Mouse (Mus musculus) left cerebral cortex, postnatal 25 days (tissue): ENCODE results near the gene Prss54. TPM values are rescaled to one million over a fixed set of nuclear protein-coding genes. Genes with fewer than 3 reads are reported as not detected.

ENCODE experiments used
- DNase-seq, 2 experiments: peaks; one replicate each; pipeline ENCODE4 v3.0.0; 2022; ENCODE audit warnings: low spot score in 2 of 2, mixed read lengths in 1 of 2
- intact Hi-C: fragments of 180-260 bp; cut with DNase I; formaldehyde crosslinking; loops from one replicate; pipeline ENCODE4 v1.15.1; 2025
- total RNA-seq, 2 experiments: library from RNA; stranded (reverse); gene quantifications; 2 replicates each; pipeline ENCODE4 v1.2.3; 2021

Prss54 gene
- total RNA-seq, 2 experiments from 2014 or later = not detected

DNA sequence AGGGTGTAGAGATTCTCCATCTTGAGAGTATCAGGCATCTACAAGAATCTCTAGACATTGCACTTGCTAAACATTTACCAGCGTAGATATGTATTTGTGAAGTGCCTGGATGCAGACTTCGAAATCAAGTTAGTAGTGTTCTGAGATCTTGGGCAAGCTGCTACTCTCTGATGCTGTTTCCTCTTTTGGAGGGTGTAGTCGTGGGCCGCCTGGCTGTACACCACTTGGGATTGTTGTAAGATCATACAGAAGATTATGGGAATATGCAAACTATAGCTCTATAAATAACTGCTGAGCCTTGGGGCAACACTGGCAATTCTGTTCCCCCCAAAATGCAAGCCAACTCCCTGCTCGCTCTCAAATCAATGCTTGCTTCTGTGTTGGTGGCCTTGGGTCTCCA lies 3.0 kb downstream of the Prss54 start:
- peak in 1 of 2 experiments; percentile 59 for DNase-seq
- intact Hi-C loops = no loop called here

DNA sequence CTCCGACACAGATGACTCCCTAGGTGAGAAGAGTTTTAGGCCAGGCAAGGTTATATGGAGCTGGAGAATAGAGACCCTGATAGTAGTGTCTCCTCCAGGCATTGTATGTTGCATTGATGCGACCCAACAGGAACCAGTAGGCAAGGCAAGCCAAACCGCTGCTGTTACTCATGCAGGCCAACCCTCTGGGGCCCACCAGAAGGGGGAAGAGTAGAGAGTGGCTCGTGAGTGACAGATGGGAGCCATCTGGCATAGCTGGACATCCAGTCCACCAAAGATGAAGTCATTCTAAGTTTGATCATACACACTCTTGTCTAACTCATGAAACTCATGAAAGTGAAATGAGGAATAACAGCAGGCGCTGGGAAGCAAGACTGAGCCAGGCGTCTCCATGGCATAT lies 9.3 kb downstream of the Prss54 start:
- intact Hi-C loops = no loop called here
- DNase-seq = peak in 1 of 2 experiments; percentile 40

DNA sequence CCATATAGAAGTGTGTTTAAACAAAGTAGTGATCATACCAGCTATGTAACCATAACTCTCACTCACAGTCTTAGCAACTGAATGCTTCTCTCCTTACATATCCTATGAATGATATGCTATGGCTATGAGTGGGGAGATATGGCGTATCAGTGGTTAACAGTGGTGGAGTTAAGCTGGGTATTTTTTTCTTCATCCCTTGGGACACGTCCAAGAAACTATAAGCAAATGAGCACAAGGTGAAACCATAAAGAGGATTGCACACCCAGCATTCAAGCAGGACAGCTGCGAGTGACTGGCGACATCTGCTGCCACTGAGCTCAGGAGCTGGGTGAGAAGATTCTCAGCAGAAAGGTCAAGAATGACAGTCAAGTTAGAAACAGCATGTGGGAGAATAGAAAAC lies 9.9 kb downstream of the Prss54 start:
- no peak for DNase-seq

DNA sequence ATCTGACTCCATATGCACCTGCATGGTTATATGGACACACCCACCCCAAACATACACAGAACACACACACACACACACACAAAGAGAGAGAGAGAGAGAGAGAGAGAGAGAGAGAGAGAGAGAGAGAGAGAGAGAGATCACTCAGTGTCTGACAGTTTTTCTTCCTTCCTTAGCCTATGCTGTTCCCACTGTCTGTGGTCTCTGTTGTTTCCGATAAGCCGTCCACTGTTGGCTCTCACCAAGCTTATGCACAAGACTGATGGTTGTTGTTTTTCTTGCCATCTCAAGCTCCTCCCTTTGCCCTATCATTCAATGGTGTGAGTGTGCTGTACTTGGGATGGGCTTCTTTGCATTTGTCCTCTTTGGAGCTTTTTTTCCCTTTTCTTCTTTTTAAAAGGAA lies 20.2 kb downstream of the Prss54 start:
- intact Hi-C loops = no loop called here
- no peak for DNase-seq

More for the DNA sequence above, 9.9 kb downstream of the Prss54 start:
- intact Hi-C loops = no loop called here

DNA sequence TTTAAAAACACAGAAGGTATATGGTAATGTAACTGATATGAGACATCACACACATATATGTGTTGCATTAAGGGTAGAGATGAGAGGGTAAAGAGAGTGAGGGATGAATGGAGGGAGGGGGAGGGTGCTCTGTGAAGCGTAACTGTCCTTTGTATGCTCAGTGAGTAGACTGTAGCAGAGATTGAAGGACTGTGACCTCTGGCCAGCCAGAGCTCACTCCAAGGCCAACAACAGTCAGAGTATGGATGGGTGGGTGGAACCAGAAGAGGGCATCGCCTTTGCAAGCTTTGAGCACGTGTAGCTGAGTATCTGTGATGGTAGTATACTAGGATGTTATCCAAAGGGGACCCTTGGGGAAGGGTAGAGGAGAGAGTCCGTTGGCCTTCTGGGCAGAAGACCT lies 24.6 kb downstream of the Prss54 start:
- DNase-seq = no peak
- intact Hi-C loops = no loop called here

DNA sequence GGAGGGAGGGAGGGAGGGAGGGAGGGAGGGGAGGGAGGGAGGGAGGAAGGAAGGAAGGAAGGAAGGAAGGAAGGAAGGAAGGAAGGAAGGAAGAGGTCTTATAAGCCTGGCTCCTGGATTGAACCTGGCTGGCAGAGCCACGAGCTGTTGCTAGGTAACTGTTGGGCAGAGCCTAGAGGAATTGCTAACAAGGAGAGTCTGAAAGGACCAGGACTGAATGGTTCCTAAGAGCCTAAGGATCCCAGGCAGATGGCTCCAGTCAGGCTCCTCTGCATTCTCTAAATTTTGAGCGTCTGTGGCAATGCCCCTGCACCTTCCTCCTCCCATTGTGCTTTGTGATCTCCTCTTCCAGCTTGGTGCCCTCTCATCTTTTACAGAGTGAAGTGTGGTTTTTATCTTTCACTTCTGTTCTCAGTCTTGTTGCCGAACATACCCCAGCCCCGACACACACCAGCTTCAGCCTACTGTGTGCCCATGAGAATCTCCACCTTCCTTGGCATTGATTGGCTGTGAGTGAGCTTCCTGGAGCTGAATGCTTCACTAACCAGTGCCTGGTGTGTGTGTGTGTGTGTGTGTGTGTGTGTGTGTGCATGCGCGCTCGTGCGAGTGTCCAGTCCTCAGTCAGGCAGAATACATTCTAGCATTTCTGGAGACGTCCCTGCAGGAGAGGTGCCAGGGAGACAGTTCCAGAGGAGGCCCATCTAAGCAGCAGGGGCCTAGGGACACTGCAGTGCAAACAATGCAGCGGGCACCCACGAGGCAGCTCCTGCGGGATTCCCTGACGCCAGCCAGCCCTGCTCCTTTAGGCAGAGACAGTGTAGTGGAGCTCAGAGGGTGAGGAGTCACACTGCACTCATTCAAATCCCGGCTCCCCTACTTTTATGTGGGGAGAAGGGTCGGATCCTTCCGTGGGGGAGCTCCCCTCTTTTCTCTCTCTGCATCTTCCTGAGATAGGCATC lies 26.0 kb downstream of the Prss54 start:
- peak; percentile 22 for DNase-seq
- intact Hi-C loops = no loop called here

DNA sequence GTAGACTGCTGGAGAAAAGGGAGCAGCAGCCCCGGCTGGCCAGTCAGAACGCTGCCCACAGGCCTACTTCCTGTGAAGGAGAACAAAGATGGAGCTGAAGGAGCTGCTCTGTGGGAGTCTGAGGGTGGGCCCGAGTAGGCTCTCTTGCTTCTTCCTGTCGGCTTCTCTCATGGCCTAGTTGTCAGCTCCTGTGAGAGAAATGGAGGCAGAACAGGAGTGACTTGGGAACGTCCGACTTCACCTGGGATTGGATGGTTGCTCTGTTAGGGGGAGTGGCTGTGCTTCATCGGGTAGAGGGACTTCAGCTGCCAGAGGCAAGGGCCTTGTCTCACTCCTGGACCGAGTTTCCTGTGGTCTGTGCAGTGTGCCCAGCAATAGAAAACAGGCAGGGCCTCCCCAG lies 28.2 kb downstream of the Prss54 start:
- intact Hi-C loops = no loop called here

DNA sequence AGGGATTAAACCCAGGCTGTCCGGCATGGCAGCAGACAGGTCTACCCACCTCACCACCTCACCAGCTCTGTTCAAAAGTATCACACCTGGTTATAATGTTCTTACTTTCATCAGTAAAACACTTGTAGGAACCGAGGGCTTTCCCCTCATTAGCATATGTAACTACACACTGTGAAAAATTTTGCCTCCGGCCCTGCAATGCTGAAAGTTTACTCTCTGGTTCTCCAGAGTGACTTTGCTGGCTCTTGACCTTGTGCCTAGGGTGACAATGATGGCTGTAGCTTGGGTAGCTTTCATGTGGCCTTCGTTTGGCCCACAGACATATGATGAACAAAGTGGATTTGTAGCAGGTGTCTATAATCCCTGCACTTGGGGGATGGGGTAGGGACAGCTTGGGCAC lies 29.2 kb downstream of the Prss54 start:
- no peak for DNase-seq

More for the DNA sequence above, 28.2 kb downstream of the Prss54 start:
- no peak for DNase-seq

DNA sequence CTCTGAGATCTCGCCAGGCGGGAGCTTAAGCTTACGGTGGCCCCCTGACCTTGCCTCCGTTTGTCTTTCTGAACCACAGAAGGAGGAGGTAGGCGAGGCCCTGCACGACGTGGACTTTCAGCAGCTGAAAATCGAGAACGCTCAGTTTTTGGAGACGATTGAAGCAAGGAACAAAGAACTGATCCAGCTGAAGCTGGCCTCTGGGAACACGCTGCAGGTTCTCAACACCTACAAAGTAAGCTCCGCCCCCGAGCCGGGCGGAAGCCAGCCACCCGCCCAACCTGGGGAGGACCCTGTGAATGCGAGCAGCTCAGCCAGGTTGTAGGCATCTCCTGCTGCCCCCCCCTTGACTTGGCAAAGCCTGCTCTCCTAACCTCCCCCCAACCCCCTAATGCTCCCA lies 30.3 kb downstream of the Prss54 start:
- intact Hi-C loops = loop anchor here (2.0 kb wide), 1 partner anchor 41 kb away; no protein-coding TSS in a partner anchor
- no peak for DNase-seq

More for the DNA sequence above, 29.2 kb downstream of the Prss54 start:
- intact Hi-C loops = no loop called here

DNA sequence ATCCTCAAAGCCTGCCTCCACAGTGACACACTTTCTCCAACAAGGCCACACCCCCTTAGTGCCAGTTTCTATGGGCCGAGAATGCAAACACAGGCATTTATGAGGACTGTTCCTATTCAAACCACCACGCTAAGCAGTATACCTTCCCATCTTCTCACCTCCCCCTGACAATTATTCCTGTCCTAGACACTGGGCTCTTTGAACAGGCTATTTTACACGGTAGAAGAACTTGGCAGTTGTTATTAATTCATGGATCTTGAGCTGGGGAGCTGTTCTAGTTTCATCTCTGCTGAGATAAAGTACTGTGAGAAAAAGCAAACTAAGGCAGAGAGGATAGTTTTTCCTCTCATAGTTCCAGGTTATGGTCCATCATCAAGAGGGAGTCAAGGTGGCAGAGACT lies 33.1 kb downstream of the Prss54 start:
- intact Hi-C loops = no loop called here
- DNase-seq = peak in 1 of 2 experiments; percentile 58

DNA sequence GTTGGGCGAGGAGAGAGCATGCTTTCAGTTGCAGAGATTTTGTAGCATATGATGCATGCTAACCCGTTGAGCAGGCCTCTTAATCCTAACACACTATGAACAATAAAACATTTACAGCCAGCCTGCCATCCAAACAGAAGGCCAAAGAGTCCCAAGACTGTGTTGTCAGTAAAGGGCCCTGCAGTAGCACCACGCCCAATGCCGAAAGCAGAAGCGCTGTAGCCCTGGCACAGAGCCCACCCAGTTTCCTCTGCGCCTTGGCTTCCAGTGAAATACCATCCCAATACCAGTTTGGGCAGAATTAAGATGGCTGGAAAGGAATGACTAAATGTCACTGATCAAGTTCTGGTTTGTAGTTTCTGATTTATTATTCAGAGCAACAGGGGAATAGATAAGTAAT lies 33.9 kb downstream of the Prss54 start:
- intact Hi-C loops = no loop called here
- no peak for DNase-seq

DNA sequence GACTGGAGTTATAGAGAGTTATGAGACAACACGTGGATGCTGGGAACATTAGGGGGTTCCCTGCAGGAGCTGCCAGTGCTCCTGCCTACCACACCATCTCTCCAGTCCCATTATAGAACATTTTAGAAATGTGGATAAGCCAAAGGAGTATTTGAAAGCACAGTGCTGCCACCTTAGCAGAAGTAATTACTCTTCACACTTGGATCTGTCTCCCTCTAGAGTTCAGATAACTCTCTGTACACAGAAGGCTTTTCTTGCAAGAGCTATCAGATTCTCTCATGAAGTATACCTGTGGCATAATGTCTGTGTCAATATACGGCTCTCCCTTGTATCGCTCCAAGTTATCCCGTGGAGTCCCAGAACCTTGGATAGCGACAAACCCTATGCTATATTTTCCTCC lies 36.7 kb downstream of the Prss54 start:
- intact Hi-C loops = loop anchor here (1.0 kb wide), 1 partner anchor 52 kb away; no protein-coding TSS in a partner anchor

DNA sequence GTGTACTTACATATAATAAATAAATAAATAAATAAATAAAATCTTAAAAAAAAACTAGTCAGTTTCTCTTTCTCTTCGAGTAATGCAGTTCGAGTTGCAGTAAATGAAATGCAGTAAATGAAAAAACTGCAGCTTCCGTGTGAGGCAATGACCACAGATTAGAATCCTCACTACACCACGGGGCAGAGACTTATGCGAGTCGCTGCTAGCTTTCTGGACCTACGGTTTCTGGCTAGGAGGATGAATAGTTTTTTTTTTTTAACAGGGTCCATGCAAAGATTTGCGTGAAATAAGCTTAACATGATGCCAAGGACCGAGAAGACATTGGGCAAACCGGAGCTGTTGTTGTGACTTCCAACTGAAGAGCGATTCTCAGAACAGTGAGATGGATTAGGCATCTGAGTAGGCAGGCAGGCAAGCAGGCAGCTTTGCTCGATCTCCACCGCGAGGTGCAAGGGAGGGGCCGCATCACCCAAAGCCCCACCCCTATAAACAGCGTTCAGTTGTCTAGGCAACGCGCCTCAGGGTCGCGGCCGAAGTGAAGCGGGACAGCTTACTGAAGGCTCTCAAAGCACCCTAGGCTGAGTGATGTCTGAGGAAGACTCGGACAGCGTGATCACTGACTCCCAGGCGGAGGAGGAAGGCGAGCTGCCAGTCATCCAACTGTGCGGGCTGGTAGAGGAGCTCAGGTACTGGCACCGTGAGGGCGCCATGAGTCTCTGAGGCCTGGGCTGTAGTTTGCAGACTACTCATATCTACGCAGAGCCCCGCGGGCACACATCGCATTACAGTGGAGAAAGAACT lies 42.4 kb downstream of the Prss54 start, which contains the start of gene Ccdc113:
TSS of gene Ccdc113 (plus strand) at position 502 of the 804 bp plus-strand sequence.
- intact Hi-C loops = no loop called here
- DNase-seq = peak; percentile 70 to 75

More for the DNA sequence above, 36.7 kb downstream of the Prss54 start:
- DNase-seq = peak in 1 of 2 experiments; percentile 64

DNA sequence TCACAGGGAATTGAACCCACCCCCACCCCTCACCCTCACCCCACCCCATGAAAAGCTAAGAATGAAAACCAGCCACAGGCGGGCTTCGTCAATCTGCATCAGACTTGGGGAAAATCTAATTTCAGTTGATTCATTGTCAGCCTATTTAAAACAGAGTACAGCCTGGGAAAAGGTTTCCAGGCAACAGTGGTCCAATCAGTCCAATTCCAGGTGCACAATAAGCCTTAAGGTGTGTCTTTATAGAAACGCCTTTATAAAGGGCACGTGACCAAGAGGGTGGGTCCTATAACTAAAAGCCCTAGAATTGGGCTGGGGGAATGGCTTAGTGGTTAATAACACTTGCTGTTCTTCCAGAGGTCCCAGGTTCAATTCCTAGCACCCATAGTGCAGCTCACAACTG lies 43.9 kb downstream of the Prss54 start:
- no peak for DNase-seq
- intact Hi-C loops = no loop called here

DNA sequence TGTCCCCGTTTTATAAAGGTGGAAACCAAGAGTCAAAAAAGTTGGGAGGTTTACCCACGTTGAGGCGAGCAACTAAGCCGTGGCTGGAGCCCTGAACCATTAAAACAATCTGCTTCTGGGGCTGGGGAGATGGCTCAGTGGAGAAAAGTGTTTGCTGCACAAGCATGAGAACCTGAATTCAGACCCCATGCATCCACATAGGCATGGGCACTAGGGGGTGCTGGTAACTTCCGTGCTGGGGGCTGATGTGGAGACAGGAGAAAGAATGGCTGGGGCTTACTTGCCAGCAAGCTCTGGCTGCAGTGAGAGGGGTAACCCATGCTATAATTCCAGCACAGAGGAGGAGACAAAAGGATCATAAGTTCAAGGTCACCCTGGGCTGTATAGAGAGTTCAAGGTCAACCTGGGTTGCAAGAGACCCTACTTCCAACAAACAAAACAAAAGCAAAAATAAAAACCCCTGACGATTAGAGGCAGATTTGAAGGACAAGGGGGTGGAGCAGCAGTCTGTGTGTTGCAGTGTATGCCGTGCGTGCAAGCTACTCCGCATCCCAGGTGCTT lies 47.3 kb downstream of the Prss54 start:
- intact Hi-C loops = no loop called here
- no peak for DNase-seq

DNA sequence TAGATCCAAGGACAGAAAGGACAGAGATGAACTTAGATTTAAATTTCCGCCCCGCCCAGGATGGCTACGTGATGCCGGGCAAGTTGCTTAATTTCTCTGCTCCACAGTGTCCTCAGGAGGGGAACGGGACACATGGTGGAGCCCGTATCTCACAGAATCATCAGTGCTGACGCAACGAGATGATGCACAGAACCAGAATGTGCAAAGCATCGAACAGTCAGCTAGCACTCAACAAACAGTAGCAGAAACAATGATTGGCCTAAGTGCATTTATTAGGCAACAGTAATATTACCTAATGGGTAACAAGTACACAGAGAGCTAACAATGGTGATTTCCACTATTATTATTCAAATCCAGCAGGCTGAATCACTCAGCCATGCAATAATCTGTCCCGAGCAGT lies 47.9 kb downstream of the Prss54 start:
- DNase-seq = no peak
- intact Hi-C loops = no loop called here

DNA sequence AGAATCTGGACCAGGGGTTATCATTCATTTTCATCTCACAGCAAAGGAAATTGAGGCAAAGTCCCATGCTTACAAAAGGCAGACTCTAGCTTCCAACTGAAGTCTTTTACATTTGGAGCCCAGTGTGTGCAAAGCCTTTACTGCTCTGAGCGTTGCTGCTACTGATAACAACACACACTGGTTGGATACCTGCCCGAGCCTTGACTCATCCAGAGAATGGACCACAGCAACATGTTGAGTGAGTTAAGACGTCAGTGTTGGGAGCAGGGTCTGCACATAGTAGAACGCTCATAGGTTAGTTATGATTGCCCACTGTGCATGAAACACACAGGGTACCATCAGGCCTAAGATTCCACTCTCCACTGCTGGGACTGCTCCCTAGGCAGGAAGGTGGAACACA lies 52.1 kb downstream of the Prss54 start:
- DNase-seq = no peak
- intact Hi-C loops = no loop called here

DNA sequence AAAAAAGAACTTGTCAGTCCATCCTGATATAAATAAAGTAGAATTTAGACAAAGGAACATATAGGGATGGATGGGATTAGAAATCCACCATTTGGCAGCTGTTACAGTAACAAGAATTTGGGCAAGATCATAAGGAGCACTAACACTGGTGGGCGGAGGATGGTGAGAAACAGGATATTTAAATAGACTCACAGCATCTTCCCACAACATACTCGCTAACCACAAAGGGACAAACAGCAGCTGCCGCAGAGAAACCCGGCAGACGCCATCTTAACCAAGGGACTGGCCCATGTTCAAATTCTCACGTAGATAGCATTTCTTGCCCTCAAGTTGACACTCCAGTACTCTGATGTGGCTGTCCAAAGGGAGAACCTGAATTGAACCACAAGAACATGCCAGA lies 59.2 kb downstream of the Prss54 start:
- intact Hi-C loops = no loop called here
- peak; percentile 32 to 81 for DNase-seq

DNA sequence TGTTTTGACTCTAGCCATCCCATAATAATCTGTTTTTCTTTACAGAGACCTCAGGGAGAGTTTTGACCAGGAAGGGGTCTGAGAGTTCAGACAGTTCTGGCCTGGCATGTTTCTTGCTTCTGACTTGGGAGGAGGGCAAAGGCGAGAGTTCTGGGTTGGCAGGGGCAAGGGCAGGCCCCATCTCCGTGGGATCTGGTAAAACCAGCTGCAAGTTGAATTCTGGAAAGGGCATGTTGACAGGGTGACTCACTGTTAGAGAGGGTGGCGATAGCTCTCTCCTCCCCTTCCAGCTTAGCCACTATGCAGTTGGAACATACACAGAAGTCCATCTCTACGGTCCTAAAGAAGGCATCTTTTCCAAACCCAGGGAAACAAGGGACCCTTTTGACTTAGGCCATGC lies 62.9 kb downstream of the Prss54 start:
- intact Hi-C loops = no loop called here
- no peak for DNase-seq

DNA sequence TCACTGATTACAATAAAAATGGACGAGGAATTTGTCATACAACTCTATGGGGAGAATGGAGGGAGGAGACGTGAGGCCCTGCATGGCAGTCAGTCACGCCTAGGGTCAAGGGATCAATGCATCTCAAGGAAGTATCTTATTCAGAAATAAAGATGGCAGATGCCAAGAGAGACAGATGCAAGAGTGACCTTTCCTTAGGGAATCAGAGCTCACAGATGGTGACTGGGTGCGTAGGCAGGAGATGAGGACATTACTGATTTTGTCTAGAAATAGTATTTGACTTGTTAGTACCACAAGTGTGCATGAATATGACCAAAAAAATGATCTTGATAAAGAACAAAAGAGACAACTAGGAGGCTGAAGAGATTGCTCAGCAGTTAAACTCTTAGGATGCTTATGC lies 63.9 kb downstream of the Prss54 start:
- peak; percentile 24 to 33 for DNase-seq

More for the DNA sequence above, 63.9 kb downstream of the Prss54 start:
- intact Hi-C loops = no loop called here
